Mouse (Mus musculus): ENCODE results near the gene Tha1. TPM values are rescaled to one million over a fixed set of nuclear protein-coding genes. Genes with fewer than 3 reads are reported as not detected.
A peak's percentile ranks its signal among the peaks of the same experiment; 100 is the strongest.

The Tha1 gene
- polyA plus RNA-seq, 1 experiment from 2014 or later = 2.6 TPM

DNA sequence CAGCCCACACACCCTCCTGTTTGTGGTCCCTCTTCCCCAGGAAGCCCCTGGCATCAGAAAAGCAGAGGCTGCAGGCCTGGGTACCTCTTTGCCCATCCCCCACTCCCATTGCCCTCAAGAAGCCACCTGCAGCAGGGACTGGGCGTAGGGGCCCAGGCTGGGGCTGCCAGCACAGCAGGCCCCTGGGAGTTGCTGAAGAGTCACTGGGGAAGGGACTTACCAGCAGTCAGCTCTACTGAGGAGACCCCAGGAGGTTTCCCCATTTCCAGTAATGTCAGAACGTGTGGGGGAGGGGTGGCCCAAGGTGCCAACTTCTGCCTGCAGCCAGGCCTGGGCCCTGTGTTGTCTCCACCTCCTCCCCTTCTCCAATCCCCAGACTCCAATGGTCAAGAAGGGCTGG lies 29.0 kb upstream of the Tha1 start:
- no peak overlapping the region for H3K4me3 ChIP-seq (ENCODE audit: low read depth, low read length)
- H3K4me1 ChIP-seq (ENCODE audit: control insufficient read depth, low read depth, low read length) = no peaks in the 10 kb centered on the region
- H3K9ac ChIP-seq (ENCODE audit: low read depth, low read length) = no peak overlapping the region
- WGBS (ENCODE audit: insufficient replicate concordance) = 47% methylated on average over 2 of the region's 2 CpGs
- no peaks in the 10 kb centered on the region for H3K36me3 ChIP-seq (ENCODE audit: control insufficient read depth, insufficient read depth)
- no peak overlapping the region for H3K27ac ChIP-seq (ENCODE audit: low read length)
- ATAC-seq (ENCODE audit: low read depth) = no peak
- no peak overlapping the region for H3K4me2 ChIP-seq (ENCODE audit: low read depth, low read length)
- H3K27me3 ChIP-seq (ENCODE audit: control insufficient read depth, insufficient read depth, low read depth, low read length) = no peaks in the 10 kb centered on the region
- H3K9me3 ChIP-seq (replicated peaks; ENCODE audit: control insufficient read depth, low read length) = no peaks in the 10 kb centered on the region; the same call in 1 of the 2 replicates

- H3K4me2 ChIP-seq (ENCODE audit: low read depth, low read length) = no peak overlapping the region
- 23% methylated on average over 2 of the region's 2 CpGs for WGBS (ENCODE audit: insufficient replicate concordance)
- no peaks in the 10 kb centered on the region; the same call in 1 of the 2 replicates for H3K9me3 ChIP-seq (replicated peaks; ENCODE audit: control insufficient read depth, low read length)
- no peak overlapping the region for H3K4me3 ChIP-seq (ENCODE audit: low read depth, low read length)
- no peak overlapping the region for H3K9ac ChIP-seq (ENCODE audit: low read depth, low read length)
- H3K27me3 ChIP-seq (ENCODE audit: control insufficient read depth, insufficient read depth, low read depth, low read length) = no peaks in the 10 kb centered on the region
- no peak for ATAC-seq (ENCODE audit: low read depth)
- H3K36me3 ChIP-seq (ENCODE audit: control insufficient read depth, insufficient read depth) = no peaks in the 10 kb centered on the region
- no peaks in the 10 kb centered on the region for H3K4me1 ChIP-seq (ENCODE audit: control insufficient read depth, low read depth, low read length)
- H3K27ac ChIP-seq (ENCODE audit: low read length) = no peak overlapping the region
Measured at GRCm38 (mm10) chr11:117896533-117896932, 23.3 kb upstream of the Tha1 start.

GRCm38 (mm10) chr11:117894676-117895075 lies 21.4 kb upstream of the Tha1 start:
- ATAC-seq (ENCODE audit: low read depth) = no peak
- WGBS (ENCODE audit: insufficient replicate concordance) = 34% methylated on average over 10 of the region's 10 CpGs

GRCm38 (mm10) chr11:117892199-117892598 lies 18.9 kb upstream of the Tha1 start:
- no peak for ATAC-seq (ENCODE audit: low read depth)
- H3K36me3 ChIP-seq (ENCODE audit: control insufficient read depth, insufficient read depth) = no peaks in the 10 kb centered on the region
- WGBS (ENCODE audit: insufficient replicate concordance) = 57% methylated on average over 6 of the region's 6 CpGs
- H3K27ac ChIP-seq (ENCODE audit: low read length) = no peak overlapping the region
- H3K27me3 ChIP-seq (ENCODE audit: control insufficient read depth, insufficient read depth, low read depth, low read length) = peaks cover 2% of the 10 kb centered on the region
- no peak overlapping the region for H3K4me3 ChIP-seq (ENCODE audit: low read depth, low read length)
- H3K4me1 ChIP-seq (ENCODE audit: control insufficient read depth, low read depth, low read length) = peaks cover 8% of the 10 kb centered on the region
- H3K4me2 ChIP-seq (ENCODE audit: low read depth, low read length) = no peak overlapping the region
- H3K9ac ChIP-seq (ENCODE audit: low read depth, low read length) = no peak overlapping the region
- no peaks in the 10 kb centered on the region for H3K9me3 ChIP-seq (replicated peaks; ENCODE audit: control insufficient read depth, low read length)

More at GRCm38 (mm10) chr11:117894676-117895075, 21.4 kb upstream of the Tha1 start:
- Histone ChIP-seq H3K4me2 (ENCODE audit: low read depth, low read length) (no peak overlapping the region), H3K27ac (ENCODE audit: low read length) (no peak overlapping the region), H3K9ac (ENCODE audit: low read depth, low read length) (no peak overlapping the region), H3K9me3 (replicated peaks; ENCODE audit: control insufficient read depth, low read length) (no peaks in the 10 kb centered on the region), H3K4me1 (ENCODE audit: control insufficient read depth, low read depth, low read length) (peaks cover 4% of the 10 kb centered on the region), H3K36me3 (ENCODE audit: control insufficient read depth, insufficient read depth) (no peaks in the 10 kb centered on the region), H3K27me3 (ENCODE audit: control insufficient read depth, insufficient read depth, low read depth, low read length) (no peaks in the 10 kb centered on the region; the same call in none of the 2 replicates), H3K4me3 (ENCODE audit: low read depth, low read length) (no peak overlapping the region)

- Histone ChIP-seq H3K9ac (ENCODE audit: low read depth, low read length) (no peak overlapping the region), H3K9me3 (replicated peaks; ENCODE audit: control insufficient read depth, low read length) (no peaks in the 10 kb centered on the region), H3K27ac (ENCODE audit: low read length) (no peak overlapping the region), H3K27me3 (ENCODE audit: control insufficient read depth, insufficient read depth, low read depth, low read length) (peaks cover 2% of the 10 kb centered on the region), H3K36me3 (ENCODE audit: control insufficient read depth, insufficient read depth) (no peaks in the 10 kb centered on the region), H3K4me2 (ENCODE audit: low read depth, low read length) (no peak overlapping the region), H3K4me3 (ENCODE audit: low read depth, low read length) (no peak overlapping the region), H3K4me1 (ENCODE audit: control insufficient read depth, low read depth, low read length) (peaks cover 11% of the 10 kb centered on the region)
- no peak for ATAC-seq (ENCODE audit: low read depth)
- WGBS (ENCODE audit: insufficient replicate concordance) = 66% methylated on average over 19 of the region's 19 CpGs
Measured at GRCm38 (mm10) chr11:117891581-117892175, 18.4 kb upstream of the Tha1 start.

DNA sequence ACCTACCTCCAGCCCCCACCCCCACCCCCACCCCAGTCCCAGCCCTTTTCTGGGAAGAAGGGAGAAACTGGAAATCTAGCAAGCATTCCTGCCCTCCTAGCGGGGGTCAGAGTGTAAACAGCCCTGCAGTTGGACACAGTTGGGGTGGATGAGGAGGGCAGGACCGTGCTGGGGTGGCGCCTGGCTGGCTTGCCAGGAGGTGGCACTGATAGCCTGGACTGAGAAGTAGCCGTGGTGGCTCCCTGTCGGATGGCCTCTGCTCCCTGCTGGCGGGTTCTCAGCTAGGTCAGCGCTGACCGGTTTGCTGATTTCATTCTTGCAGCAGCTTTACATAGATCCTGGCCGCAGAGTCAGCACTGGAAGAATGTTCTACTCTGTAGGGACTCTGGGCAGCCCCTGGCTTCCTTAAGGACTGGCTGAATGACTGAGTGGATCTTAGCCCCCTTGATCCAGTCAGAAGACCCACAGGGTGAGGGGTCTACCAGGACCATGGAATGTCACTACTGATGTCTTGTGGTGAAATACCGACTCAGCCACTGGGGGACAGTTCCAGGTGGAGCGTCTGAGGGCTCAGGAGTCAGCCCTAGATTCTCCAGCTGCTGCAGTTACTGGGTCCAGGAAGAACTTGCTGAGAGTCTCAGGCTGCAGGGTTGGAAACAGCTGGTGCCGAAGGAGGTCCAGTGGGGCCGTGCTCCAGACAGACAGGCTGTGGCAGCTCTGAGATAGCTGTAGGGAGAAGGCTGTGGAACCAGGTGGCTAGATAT lies 17.4 kb upstream of the Tha1 start:
- H3K4me1 ChIP-seq (ENCODE audit: control insufficient read depth, low read depth, low read length) = peaks cover 11% of the 10 kb centered on the region
- H3K4me3 ChIP-seq (ENCODE audit: low read depth, low read length) = no peak overlapping the region
- WGBS (ENCODE audit: insufficient replicate concordance) = 47% methylated on average over 13 of the region's 13 CpGs
- no peaks in the 10 kb centered on the region for H3K9me3 ChIP-seq (replicated peaks; ENCODE audit: control insufficient read depth, low read length)
- H3K27me3 ChIP-seq (ENCODE audit: control insufficient read depth, insufficient read depth, low read depth, low read length) = peaks cover 2% of the 10 kb centered on the region
- no peak overlapping the region for H3K27ac ChIP-seq (ENCODE audit: low read length)
- no peak overlapping the region for H3K9ac ChIP-seq (ENCODE audit: low read depth, low read length)
- H3K36me3 ChIP-seq (ENCODE audit: control insufficient read depth, insufficient read depth) = no peaks in the 10 kb centered on the region
- H3K4me2 ChIP-seq (ENCODE audit: low read depth, low read length) = no peak overlapping the region
- ATAC-seq (ENCODE audit: low read depth) = peak; percentile 52; the same call in 1 of the 2 replicates

GRCm38 (mm10) chr11:117889887-117890340 lies 16.6 kb upstream of the Tha1 start:
- ATAC-seq (ENCODE audit: low read depth) = no peak
- no peak overlapping the region for H3K9ac ChIP-seq (ENCODE audit: low read depth, low read length)
- no peaks in the 10 kb centered on the region for H3K9me3 ChIP-seq (replicated peaks; ENCODE audit: control insufficient read depth, low read length)
- peaks cover 11% of the 10 kb centered on the region for H3K4me1 ChIP-seq (ENCODE audit: control insufficient read depth, low read depth, low read length)
- no peak overlapping the region for H3K4me3 ChIP-seq (ENCODE audit: low read depth, low read length)
- 19% methylated on average over 11 of the region's 11 CpGs for WGBS (ENCODE audit: insufficient replicate concordance)
- H3K36me3 ChIP-seq (ENCODE audit: control insufficient read depth, insufficient read depth) = no peaks in the 10 kb centered on the region
- no peak overlapping the region for H3K4me2 ChIP-seq (ENCODE audit: low read depth, low read length)
- no peak overlapping the region for H3K27ac ChIP-seq (ENCODE audit: low read length)
- peaks cover 2% of the 10 kb centered on the region for H3K27me3 ChIP-seq (ENCODE audit: control insufficient read depth, insufficient read depth, low read depth, low read length)

DNA sequence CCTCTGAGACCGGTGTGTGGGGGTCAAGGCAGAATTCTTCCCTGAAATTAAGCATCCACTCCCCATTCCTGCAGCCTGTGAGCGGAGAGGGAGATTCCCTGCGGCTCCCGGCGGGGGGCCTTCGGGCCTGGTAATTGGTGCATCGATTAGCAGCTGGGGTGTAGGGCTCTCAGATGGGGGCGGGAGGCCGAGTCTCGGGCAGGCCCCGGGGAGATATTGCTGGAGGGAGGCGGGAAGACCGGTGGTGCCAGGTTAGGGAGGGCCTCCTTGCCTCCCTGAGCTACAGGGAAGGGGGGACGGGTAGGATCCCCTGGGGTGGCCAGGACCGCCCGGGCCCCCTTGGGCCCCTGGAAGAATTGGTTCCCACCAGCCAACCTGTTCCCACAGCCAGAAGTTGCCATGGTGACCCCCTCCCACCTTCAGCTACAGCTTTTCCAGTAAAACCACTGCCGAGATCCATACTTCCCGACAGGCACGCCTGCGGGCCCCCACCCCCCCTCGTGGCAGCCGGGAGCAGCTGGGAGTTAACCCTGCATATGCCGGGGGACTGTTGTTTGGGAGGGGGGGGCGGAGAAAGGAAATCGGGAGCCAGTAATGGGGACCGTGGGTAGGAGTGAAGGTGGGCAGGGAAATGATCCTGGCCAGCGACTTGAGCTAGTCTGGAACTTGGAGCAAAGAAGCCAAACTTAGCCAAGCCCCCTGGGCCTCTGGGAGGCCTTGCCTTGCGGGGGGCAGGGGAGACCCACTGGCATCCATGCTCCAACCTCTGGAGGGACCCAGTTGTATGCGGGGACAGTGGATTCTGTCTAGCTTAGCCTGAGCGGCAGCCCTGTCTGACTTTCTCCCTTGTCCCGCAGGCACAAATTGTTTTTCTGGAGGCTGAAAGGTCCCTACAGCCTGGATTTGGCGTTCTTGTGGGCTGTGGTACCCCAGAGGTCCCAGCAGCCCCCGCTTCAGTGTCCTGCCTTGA lies 15.9 kb upstream of the Tha1 start:
- Histone ChIP-seq H3K4me1 (ENCODE audit: control insufficient read depth, low read depth, low read length) (peaks cover 11% of the 10 kb centered on the region), H3K36me3 (ENCODE audit: control insufficient read depth, insufficient read depth) (no peaks in the 10 kb centered on the region), H3K27ac (ENCODE audit: low read length) (no peak overlapping the region), H3K9ac (ENCODE audit: low read depth, low read length) (no peak overlapping the region; the same call in 1 of the 2 replicates), H3K4me3 (ENCODE audit: low read depth, low read length) (no peak overlapping the region), H3K9me3 (replicated peaks; ENCODE audit: control insufficient read depth, low read length) (no peaks in the 10 kb centered on the region), H3K27me3 (ENCODE audit: control insufficient read depth, insufficient read depth, low read depth, low read length) (peaks cover 2% of the 10 kb centered on the region), H3K4me2 (ENCODE audit: low read depth, low read length) (0 out of 2 replicates have a peak overlapping the region, but pooled peaks have one; percentile 5)
- WGBS (ENCODE audit: insufficient replicate concordance) = 40% methylated on average over 33 of the region's 33 CpGs
- no peak for ATAC-seq (ENCODE audit: low read depth)
